Mouse (Mus musculus) urinary bladder, adult 18-20 months (tissue): ENCODE measurements around the gene Serhl.
"Not testable (repeated sequence)": the region's sequence is repeated elsewhere in the genome, so short reads cannot be mapped to it uniquely, and the experiment has no call there.

ENCODE experiments used
- DNase-seq, 2 experiments: peaks; one replicate each; pipeline ENCODE4 v3.0.0; 2022; ENCODE audit warnings: low spot score in 2 of 2, mixed read lengths in 2 of 2

Serhl gene

GRCm38 (mm10) chr15:83124625-83125024, 35.3 kb downstream of the Serhl start:
- no peak for DNase-seq

GRCm38 (mm10) chr15:83126582-83126981, 37.3 kb downstream of the Serhl start:
- no peak for DNase-seq

- not testable (repeated sequence) for DNase-seq
These were observed 37.7 kb downstream of the Serhl start for GRCm38 (mm10) chr15:83127037-83127436.

GRCm38 (mm10) chr15:83129530-83130231, 40.4 kb downstream of the Serhl start:
- DNase-seq, result no peak

- no peak for DNase-seq
These were observed 45.4 kb downstream of the Serhl start for GRCm38 (mm10) chr15:83134671-83135070.

GRCm38 (mm10) chr15:83135654-83136053, 46.3 kb downstream of the Serhl start:
- DNase-seq, result no peak

GRCm38 (mm10) chr15:83142861-83143260, 53.6 kb downstream of the Serhl start:
- DNase-seq, result no peak

- no peak for DNase-seq
These were observed 56.2 kb downstream of the Serhl start for GRCm38 (mm10) chr15:83145541-83145940.

- DNase-seq, result no peak
These were observed 59.1 kb downstream of the Serhl start for GRCm38 (mm10) chr15:83148395-83148794.

GRCm38 (mm10) chr15:83148801-83149195, 59.5 kb downstream of the Serhl start:
- no peak for DNase-seq

GRCm38 (mm10) chr15:83149196-83150072, 60.1 kb downstream of the Serhl start, which contains the start of gene Poldip3:
Gene Poldip3, minus strand, starts transcription at chr15:83149384.
- DNase-seq, result peak; percentile 95 to 98

GRCm38 (mm10) chr15:83150073-83150442, 60.8 kb downstream of the Serhl start:
- DNase-seq, result no peak

- DNase-seq, result no peak
These were observed 61.4 kb downstream of the Serhl start for GRCm38 (mm10) chr15:83150694-83151093.

GRCm38 (mm10) chr15:83154309-83154708, 65.0 kb downstream of the Serhl start:
- DNase-seq, result no peak

- no peak for DNase-seq
These were observed 66.5 kb downstream of the Serhl start for GRCm38 (mm10) chr15:83155672-83156419.

- DNase-seq, result peak; percentile 54 to 65
These were observed 67.8 kb downstream of the Serhl start for GRCm38 (mm10) chr15:83156929-83157666.

- DNase-seq, result no peak
These were observed 68.4 kb downstream of the Serhl start for GRCm38 (mm10) chr15:83157667-83158064.

- DNase-seq, result no peak
These were observed 69.4 kb downstream of the Serhl start for GRCm38 (mm10) chr15:83158587-83159160.

GRCm38 (mm10) chr15:83159823-83160222, 70.5 kb downstream of the Serhl start:
- DNase-seq, result no peak

- no peak for DNase-seq
These were observed 71.3 kb downstream of the Serhl start for GRCm38 (mm10) chr15:83160561-83160960.
